40 mouse cellular contexts compared by ENCODE assay signal in the genomic region with DNA sequence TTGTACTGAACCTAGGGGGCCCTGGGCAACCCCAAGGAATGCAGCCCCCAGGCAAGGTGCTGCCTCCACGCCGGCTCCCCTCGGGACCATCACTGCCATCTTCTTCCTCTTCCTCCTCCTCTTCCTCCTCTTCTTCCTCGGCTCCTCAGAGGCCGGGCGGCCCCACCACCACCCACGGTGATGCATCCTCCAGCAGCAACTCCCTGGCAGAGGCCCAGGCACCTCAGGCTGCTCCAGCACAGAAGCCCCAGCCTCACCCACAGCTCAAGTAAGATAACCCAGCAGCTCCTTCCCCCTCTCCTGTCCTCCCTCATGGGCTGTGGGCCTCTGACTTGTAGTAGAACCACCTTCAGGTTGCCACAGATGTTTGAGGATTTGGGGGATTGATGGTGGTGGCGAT. TPM values are rescaled to one million over a fixed set of nuclear protein-coding genes. Genes with fewer than 3 reads are reported as not detected.
DNase-seq lines count a peak whose midpoint lies in the region; ATAC-seq lines count a peak whose summit lies in the region.
"Had no signal": no experiment of that assay in that cellular context is flagged by ENCODE, and none has a peak within 500 bp of the region (broad histone marks: within the 10 kb centered on the region; RNA-seq: fewer than 3 reads in every experiment).

No protein-coding gene starts in this region.

- no peaks in the 10 kb centered on the region for H3K36me3 ChIP-seq in megakaryocyte, embryonic 14.5 days (replicated peaks; ENCODE audit: low read length)
- H3K36me3 ChIP-seq: heart, embryonic 12.5 days; limb, embryonic 12.5 days; liver, embryonic 15.5 days; midbrain, embryonic 12.5 days; neural tube, embryonic 13.5 days had no signal

- no peak for DNase-seq in frontal cortex, postnatal 10 days (ENCODE audit: low spot score in 2 of 2)
- DNase-seq in 3134 (ENCODE audit: extremely low read depth, insufficient read length, low spot score) (peak; percentile 64), NIH3T3 (ENCODE audit: low read depth) (peak; percentile 74)
- no peak for DNase-seq in kidney, adult 11 months
- DNase-seq: adrenal gland, adult 8-10 months; B cell, adult 2 months; cerebellum, adult 11 months; cerebellum, adult 9-10 months; gastrocnemius, postnatal 25 days; heart, adult 18-20 months; kidney, adult 2 months; kidney, postnatal 36 days; lung, embryonic 14.5 days; lung, postnatal 14 days; right cerebral cortex, postnatal 4 days; thymus, adult 18-20 months; thymus, postnatal 36 days had no signal

- ATAC-seq in frontal cortex, adult (ENCODE audit: low TSS enrichment): peak; percentile 31; the same call in 1 of the 2 replicates
- ATAC-seq in megakaryocyte, adult 5-6 weeks (ENCODE audit: poor library complexity, severe bottlenecking): no peak
- ATAC-seq in erythroblast, adult 5-6 weeks (replicated peaks; ENCODE audit: low FRiP score, poor library complexity, severe bottlenecking): no peak
- ATAC-seq: forebrain, embryonic 13.5 days had no signal

- H3K4me3 ChIP-seq in megakaryocyte, embryonic 14.5 days (replicated peaks): peak overlapping the region; percentile 28
- H3K4me3 ChIP-seq: forebrain, embryonic 13.5 days; heart, embryonic 12.5 days; layer of hippocampus, adult 2 months; limb, embryonic 12.5 days; liver, embryonic 15.5 days; midbrain, embryonic 12.5 days; neural tube, embryonic 13.5 days had no signal

- peaks cover 76% of the 10 kb centered on the region for H3K4me1 ChIP-seq in megakaryocyte, embryonic 14.5 days
- H3K4me1 ChIP-seq: forebrain, embryonic 13.5 days; limb, embryonic 12.5 days; liver, embryonic 15.5 days; midbrain, embryonic 12.5 days; neural tube, embryonic 13.5 days had no signal

- H3K9me3 ChIP-seq in megakaryocyte, embryonic 14.5 days: no peaks in the 10 kb centered on the region
- H3K9me3 ChIP-seq: forebrain, embryonic 13.5 days; heart, embryonic 12.5 days; limb, embryonic 12.5 days; liver, embryonic 15.5 days; midbrain, embryonic 12.5 days; neural tube, embryonic 13.5 days had no signal

- peaks cover 6% of the 10 kb centered on the region for H3K27me3 ChIP-seq in megakaryocyte, embryonic 14.5 days (replicated peaks)
- H3K27me3 ChIP-seq: forebrain, embryonic 13.5 days; limb, embryonic 12.5 days; liver, embryonic 15.5 days; midbrain, embryonic 12.5 days; neural tube, embryonic 13.5 days had no signal

RNA-seq across cellular contexts. Expression of a gene that starts 26.1 kb away (rescaled TPM):
- not detected in 2 replicates for polyA plus RNA-seq in megakaryocyte, embryonic 14.5 days (2012; ENCODE audit: insufficient read depth, low replicate concordance)
- total RNA-seq in megakaryocyte, adult 5-6 weeks (2015): 0.02 TPM in 1 of 2 replicates, not detected in the other
- not detected in 2 replicates for total RNA-seq in megakaryocyte, adult 5-6 weeks (2017)
- total RNA-seq in erythroblast, adult 5-6 weeks (2015; ENCODE audit: low replicate concordance): 0.38 TPM in 1 of 2 replicates, not detected in the other
- not detected in 2 replicates for total RNA-seq in erythroblast, adult 5-6 weeks (2017; ENCODE audit: low replicate concordance)
- total RNA-seq: common myeloid progenitor, adult 5-6 weeks; hematopoietic stem cell, adult 5-6 weeks; liver, adult 2 months had no signal
- polyA plus RNA-seq: heart, embryonic 12.5 days; liver, adult 2 months had no signal

RNA-seq across cellular contexts. Expression of a gene that starts 50.9 kb away (rescaled TPM):
- polyA plus RNA-seq in megakaryocyte, embryonic 14.5 days (2012; ENCODE audit: insufficient read depth, low replicate concordance): not detected in 2 replicates
- not detected in 2 replicates for total RNA-seq in megakaryocyte, adult 5-6 weeks (2015)
- total RNA-seq in megakaryocyte, adult 5-6 weeks (2017): not detected in 2 replicates
- total RNA-seq in erythroblast, adult 5-6 weeks (2015; ENCODE audit: low replicate concordance): not detected in 2 replicates
- not detected in 2 replicates for total RNA-seq in erythroblast, adult 5-6 weeks (2017; ENCODE audit: low replicate concordance)
- total RNA-seq: adrenal gland, adult 8-10 months; common myeloid progenitor, adult 5-6 weeks; gastrocnemius, adult 18-20 months; gastrocnemius, postnatal 25 days; heart, adult 18-20 months; hematopoietic stem cell, adult 5-6 weeks; layer of hippocampus, adult 2 months; layer of hippocampus, postnatal 14 days; left cerebral cortex, postnatal 10 days; liver, adult 2 months had no signal
- polyA plus RNA-seq: embryonic facial prominence, embryonic 14.5 days; forebrain, embryonic 13.5 days; heart, embryonic 12.5 days; heart, postnatal 0 days; hindbrain, embryonic 14.5 days; kidney, adult 2 months; kidney, embryonic 16.5 days; limb, embryonic 12.5 days; liver, adult 2 months; liver, embryonic 15.5 days; lung, embryonic 14.5 days; midbrain, embryonic 12.5 days; neural tube, embryonic 13.5 days; spleen, adult 2 months; stomach, embryonic 14.5 days had no signal

Comparison
In these comparisons a context has a peak if more than half of its experiments do, and no peak if none do; other contexts are left out.
1. DNase-seq: peak in 3134 (single experiment) and NIH3T3 (single experiment); none in frontal cortex, postnatal 10 days (0 of 2) and kidney, adult 11 months (single experiment).